Mouse (Mus musculus): Measurements from ENCODE around the gene Fbxl8. TPM values are rescaled to one million over a fixed set of nuclear protein-coding genes. Genes with fewer than 3 reads are reported as not detected.
A peak's percentile ranks its signal among the peaks of the same experiment; 100 is the strongest.

The Fbxl8 gene
- polyA plus RNA-seq, 2 experiments, result 0.75 to 1.0 TPM

GRCm38 (mm10) chr8:105283074-105283473 lies 18.6 kb downstream of the Fbxl8 start:
- H3K4me2 ChIP-seq (ENCODE audit: low read depth), result peak overlapping the region; percentile 1; the same call in 1 of the 2 replicates
- DNase-seq (ENCODE audit: low read depth in 3 of 3, low spot score in 3 of 3), result no peak
- TF ChIP-seq EP300 (IDR thresholded peaks at IDR 0.05; ENCODE audit: low read depth) (no peak), CTCF (IDR thresholded peaks at IDR 0.05; ENCODE audit: low read depth) (peak; percentile 99)
- peaks cover 4 to 6% of the 10 kb centered on the region in 2 experiments; a peak in 1 of 4 replicates for H3K4me1 ChIP-seq (replicated peaks; ENCODE audit: control insufficient read depth in 2 of 2, insufficient read depth in 2 of 2, low read length in 1 of 2)
- ATAC-seq (ENCODE audit: insufficient read depth), result peak; percentile 70
- H3K36me3 ChIP-seq (replicated peaks; ENCODE audit: control insufficient read depth, insufficient read depth, low read depth), result no peaks in the 10 kb centered on the region
- no peaks in the 10 kb centered on the region for H3K9me3 ChIP-seq (ENCODE audit: control insufficient read depth, low read length)
- no peak overlapping the region for H3K4me3 ChIP-seq (ENCODE audit: insufficient read depth in 1 of 2, low read depth in 2 of 2, low read length in 2 of 2)
- no peak overlapping the region for H3K9ac ChIP-seq (replicated peaks)
- H3K27me3 ChIP-seq (ENCODE audit: control insufficient read depth, insufficient read depth, low read length), result peaks cover 19% of the 10 kb centered on the region
- H3K27ac ChIP-seq, result no peak overlapping the region
- 23% methylated on average over 23 of the region's 23 CpGs for WGBS (ENCODE audit: insufficient replicate concordance)

- Histone ChIP-seq H3K4me2 (ENCODE audit: low read depth) (no peak overlapping the region), H3K4me3 (ENCODE audit: insufficient read depth in 1 of 2, low read depth in 2 of 2, low read length in 2 of 2) (no peak overlapping the region), H3K36me3 (replicated peaks; ENCODE audit: control insufficient read depth, insufficient read depth, low read depth) (no peaks in the 10 kb centered on the region), H3K27ac (no peak overlapping the region), H3K27me3 (ENCODE audit: control insufficient read depth, insufficient read depth, low read length) (peaks cover 12% of the 10 kb centered on the region), H3K4me1 (replicated peaks; ENCODE audit: control insufficient read depth in 2 of 2, insufficient read depth in 2 of 2, low read length in 1 of 2) (peaks cover 12 to 18% of the 10 kb centered on the region in 2 experiments), H3K9me3 (ENCODE audit: control insufficient read depth, low read length) (no peaks in the 10 kb centered on the region), H3K9ac (replicated peaks) (no peak overlapping the region)
- 56% methylated on average over 12 of the region's 12 CpGs for WGBS (ENCODE audit: insufficient replicate concordance)
- DNase-seq (ENCODE audit: low read depth in 3 of 3, low spot score in 3 of 3) (no peak), ATAC-seq (ENCODE audit: insufficient read depth) (no peak)
- no peak for TF ChIP-seq EP300 (IDR thresholded peaks at IDR 0.05; ENCODE audit: low read depth)
- TF ChIP-seq CTCF (IDR thresholded peaks at IDR 0.05; ENCODE audit: low read depth), result no peak
Observed at GRCm38 (mm10) chr8:105285514-105285913, 21.1 kb downstream of the Fbxl8 start.

- Histone ChIP-seq H3K27me3 (ENCODE audit: control insufficient read depth, insufficient read depth, low read length) (peaks cover 12% of the 10 kb centered on the region), H3K4me3 (ENCODE audit: insufficient read depth in 1 of 2, low read depth in 2 of 2, low read length in 2 of 2) (no peak overlapping the region), H3K4me2 (ENCODE audit: low read depth) (no peak overlapping the region), H3K27ac (no peak overlapping the region), H3K9me3 (ENCODE audit: control insufficient read depth, low read length) (no peaks in the 10 kb centered on the region), H3K4me1 (replicated peaks; ENCODE audit: control insufficient read depth in 2 of 2, insufficient read depth in 2 of 2, low read length in 1 of 2) (peaks cover 12 to 21% of the 10 kb centered on the region in 2 experiments), H3K9ac (replicated peaks) (no peak overlapping the region), H3K36me3 (replicated peaks; ENCODE audit: control insufficient read depth, insufficient read depth, low read depth) (no peaks in the 10 kb centered on the region)
- DNase-seq (ENCODE audit: low read depth in 3 of 3, low spot score in 3 of 3) (no peak), ATAC-seq (ENCODE audit: insufficient read depth) (no peak)
- 73% methylated on average over 4 of the region's 4 CpGs for WGBS (ENCODE audit: insufficient replicate concordance)
- TF ChIP-seq CTCF (IDR thresholded peaks at IDR 0.05; ENCODE audit: low read depth), result no peak
- no peak for TF ChIP-seq EP300 (IDR thresholded peaks at IDR 0.05; ENCODE audit: low read depth)
Observed at GRCm38 (mm10) chr8:105286907-105287306, 22.5 kb downstream of the Fbxl8 start.

- no peaks in the 10 kb centered on the region for H3K9me3 ChIP-seq (ENCODE audit: control insufficient read depth, low read length)
- H3K4me3 ChIP-seq (ENCODE audit: insufficient read depth in 1 of 2, low read depth in 2 of 2, low read length in 2 of 2), result no peak overlapping the region
- H3K27me3 ChIP-seq (ENCODE audit: control insufficient read depth, insufficient read depth, low read length), result peaks cover 12% of the 10 kb centered on the region
- no peaks in the 10 kb centered on the region for H3K36me3 ChIP-seq (replicated peaks; ENCODE audit: control insufficient read depth, insufficient read depth, low read depth)
- no peak overlapping the region for H3K9ac ChIP-seq (replicated peaks)
- peaks cover 12 to 16% of the 10 kb centered on the region in 2 experiments for H3K4me1 ChIP-seq (replicated peaks; ENCODE audit: control insufficient read depth in 2 of 2, insufficient read depth in 2 of 2, low read length in 1 of 2)
- ATAC-seq (ENCODE audit: insufficient read depth), result no peak
- TF ChIP-seq CTCF (IDR thresholded peaks at IDR 0.05; ENCODE audit: low read depth), result 0 out of 2 replicates have a peak, but pooled peaks have one; percentile 7
- TF ChIP-seq EP300 (IDR thresholded peaks at IDR 0.05; ENCODE audit: low read depth), result no peak
- H3K27ac ChIP-seq, result no peak overlapping the region
- 86% methylated on average over 5 of the region's 5 CpGs for WGBS (ENCODE audit: insufficient replicate concordance)
- H3K4me2 ChIP-seq (ENCODE audit: low read depth), result no peak overlapping the region
- no peak for DNase-seq (ENCODE audit: low read depth in 3 of 3, low spot score in 3 of 3)
Observed at GRCm38 (mm10) chr8:105288231-105288630, 23.8 kb downstream of the Fbxl8 start.

DNA sequence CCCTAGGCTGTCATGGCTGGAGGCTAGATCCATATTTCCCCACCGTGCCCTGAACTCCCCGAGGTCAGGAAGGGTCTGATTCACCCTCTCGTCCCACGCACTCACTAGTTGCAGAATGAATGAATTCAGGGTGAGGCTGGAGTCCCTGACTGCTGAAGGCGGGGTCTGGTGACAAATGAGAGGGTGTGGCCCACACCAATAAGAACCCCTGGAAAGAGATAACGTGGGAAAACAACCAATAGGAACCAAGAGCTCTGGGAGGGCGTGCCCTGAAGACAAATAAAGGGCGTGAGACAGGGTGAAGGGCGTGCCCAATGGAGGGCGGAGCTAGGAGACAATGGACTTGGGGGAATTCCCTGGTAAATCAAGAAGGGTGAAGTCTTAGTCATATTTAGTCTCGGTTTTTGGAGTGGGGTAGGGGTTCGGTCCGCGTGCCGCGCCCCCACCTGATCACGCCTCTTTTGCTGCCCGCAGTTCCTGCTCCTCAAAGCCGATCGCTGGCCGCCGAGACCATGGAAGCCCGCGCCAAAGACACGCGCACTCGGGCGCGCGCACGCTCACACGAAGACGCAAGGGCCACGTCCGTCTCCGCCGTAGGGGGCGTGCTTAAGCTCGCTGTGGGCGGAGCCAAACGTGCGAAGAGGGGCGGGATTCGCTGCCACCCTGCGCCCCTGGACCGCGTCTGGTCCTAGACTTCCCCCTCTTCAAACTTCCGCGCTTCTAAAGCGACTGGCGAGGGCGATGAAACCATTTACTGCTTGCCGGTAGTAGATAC lies 24.7 kb downstream of the Fbxl8 start:
- WGBS (ENCODE audit: insufficient replicate concordance), result under 1% methylated on average over 53 of the region's 53 CpGs
- Histone ChIP-seq H3K4me1 (replicated peaks; ENCODE audit: control insufficient read depth in 2 of 2, insufficient read depth in 2 of 2, low read length in 1 of 2) (peaks cover 12 to 16% of the 10 kb centered on the region in 2 experiments), H3K27ac (no peak overlapping the region), H3K9me3 (ENCODE audit: control insufficient read depth, low read length) (no peaks in the 10 kb centered on the region), H3K27me3 (ENCODE audit: control insufficient read depth, insufficient read depth, low read length) (peaks cover 12% of the 10 kb centered on the region), H3K4me3 (ENCODE audit: insufficient read depth in 1 of 2, low read depth in 2 of 2, low read length in 2 of 2) (peak overlapping the region; percentile 42 to 50), H3K36me3 (replicated peaks; ENCODE audit: control insufficient read depth, insufficient read depth, low read depth) (no peaks in the 10 kb centered on the region), H3K9ac (replicated peaks) (no peak overlapping the region; the same call in 1 of the 2 replicates), H3K4me2 (ENCODE audit: low read depth) (peak overlapping the region; percentile 86)
- TF ChIP-seq EP300 (IDR thresholded peaks at IDR 0.05; ENCODE audit: low read depth) (no peak), CTCF (IDR thresholded peaks at IDR 0.05; ENCODE audit: low read depth) (peak; percentile 47)
- ATAC-seq (ENCODE audit: insufficient read depth), result peak; percentile 85
- DNase-seq (ENCODE audit: low read depth in 3 of 3, low spot score in 3 of 3), result peak; percentile 78 to 90 (median 79)
